Mouse (Mus musculus) neural tube, embryonic 11.5 days (tissue): ENCODE data around the gene Prkn. TPM values are rescaled to one million over a fixed set of nuclear protein-coding genes. Genes with fewer than 3 reads are reported as not detected.
A peak's percentile ranks its signal among the peaks of the same experiment; 100 is the strongest.

Source experiments
- ATAC-seq: fragments of 200-750 bp; cut with Nextera tagmentation; 2 replicates; pipeline ENCODE4 v1.8.0; 2017; ENCODE audit warnings: moderate number of reproducible peaks, mild to moderate bottlenecking, moderate TSS enrichment, moderate library complexity; ENCODE audit not compliant: insufficient read depth, low FRiP score, low TSS enrichment
- DNase-seq: peaks from one replicate; pipeline ENCODE4 v3.0.0-alpha.2; 2015; ENCODE audit warnings: low spot score
- H3K27ac ChIP-seq: fragments of 300-500 bp; sonication (generic); 2 replicates; pipeline ENCODE4 v1.5.1; 2014; ENCODE audit warnings: low read depth, mild to moderate bottlenecking, low read length
- H3K27me3 ChIP-seq: fragments of 300-500 bp; sonication (generic); 2 replicates; pipeline ENCODE4 v1.6.1; 2014; ENCODE audit warnings: mild to moderate bottlenecking, low read length, mixed read lengths; ENCODE audit not compliant: control insufficient read depth, insufficient read depth
- H3K36me3 ChIP-seq: fragments of 300-500 bp; sonication (generic); 2 replicates; pipeline ENCODE4 v1.6.1; 2014; ENCODE audit warnings: mild to moderate bottlenecking, low read length, moderate library complexity, mixed read lengths; ENCODE audit not compliant: control insufficient read depth, insufficient read depth
- H3K4me1 ChIP-seq: fragments of 300-500 bp; sonication (generic); 2 replicates; pipeline ENCODE4 v1.6.1; 2014; ENCODE audit warnings: low read length, mixed read lengths; ENCODE audit not compliant: control insufficient read depth, insufficient read depth
- H3K4me2 ChIP-seq: fragments of 300-500 bp; sonication (generic); 2 replicates; pipeline ENCODE4 v1.6.1; 2014; ENCODE audit warnings: low read depth, mild to moderate bottlenecking, moderate library complexity
- H3K4me3 ChIP-seq: fragments of 300-500 bp; sonication (generic); 2 replicates; pipeline ENCODE4 v1.5.1; 2014; ENCODE audit warnings: low read depth, low read length
- H3K9ac ChIP-seq: fragments of 300-500 bp; sonication (generic); 2 replicates; pipeline ENCODE4 v1.6.1; 2014; ENCODE audit warnings: mild to moderate bottlenecking, low read length
- H3K9me3 ChIP-seq: fragments of 300-500 bp; sonication (generic); 2 replicates; pipeline ENCODE4 v1.6.1; 2016; ENCODE audit warnings: low read length; ENCODE audit not compliant: control insufficient read depth
- WGBS: fragments of 180-500 bp; shearing (Covaris S2); extraction: QIAGEN DNeasy Blood & Tissue Kit; methylation state at CpG from one replicate; pipeline ENCODE4 v1.1.7; 2014; 5-methylcytosine and 5-hydroxymethylcytosine counted together
- polyA plus RNA-seq: library from polyadenylated mRNA; unstranded; fragments of >200 nt; fragmentation: Nextera tagmentation; extraction: Ambion mirVana; gene quantifications from 2 replicates; pipeline ENCODE4 v1.2.1, GENCODE M21; 2014

The Prkn gene
- polyA plus RNA-seq, 1 experiment from 2014 or later = 1.4 TPM

- 84% methylated on average over 3 of the region's 3 CpGs for WGBS
- H3K27ac ChIP-seq = no peak overlapping the region
- H3K4me2 ChIP-seq = no peak overlapping the region
- DNase-seq (no peak), ATAC-seq (no peak)
- H3K27me3 ChIP-seq = no peaks in the 10 kb centered on the region
- H3K4me3 ChIP-seq = no peak overlapping the region
- H3K9ac ChIP-seq = no peak overlapping the region
- H3K4me1 ChIP-seq = no peaks in the 10 kb centered on the region
- H3K36me3 ChIP-seq = no peaks in the 10 kb centered on the region
- no peaks in the 10 kb centered on the region for H3K9me3 ChIP-seq
Measured at GRCm38 (mm10) chr17:11947436-11947835, 1107.3 kb downstream of the Prkn start.

GRCm38 (mm10) chr17:11949551-11950197 lies 1109.5 kb downstream of the Prkn start:
- WGBS = 69% methylated on average over 10 of the region's 10 CpGs
- H3K27me3 ChIP-seq = no peaks in the 10 kb centered on the region
- H3K4me1 ChIP-seq = no peaks in the 10 kb centered on the region
- ATAC-seq (no peak), DNase-seq (no peak)
- no peak overlapping the region for H3K9ac ChIP-seq
- H3K4me3 ChIP-seq = no peak overlapping the region
- H3K36me3 ChIP-seq = no peaks in the 10 kb centered on the region
- no peaks in the 10 kb centered on the region for H3K9me3 ChIP-seq
- no peak overlapping the region for H3K27ac ChIP-seq
- H3K4me2 ChIP-seq = no peak overlapping the region

GRCm38 (mm10) chr17:11950198-11950594 lies 1110.0 kb downstream of the Prkn start:
- H3K4me1 ChIP-seq = no peaks in the 10 kb centered on the region
- ATAC-seq = no peak
- no peaks in the 10 kb centered on the region for H3K27me3 ChIP-seq
- no peak overlapping the region for H3K4me3 ChIP-seq
- no peaks in the 10 kb centered on the region for H3K36me3 ChIP-seq
- H3K4me2 ChIP-seq = no peak overlapping the region
- DNase-seq = no peak
- H3K9me3 ChIP-seq = no peaks in the 10 kb centered on the region
- H3K9ac ChIP-seq = no peak overlapping the region
- 75% methylated on average over 8 of the region's 8 CpGs for WGBS
- H3K27ac ChIP-seq = no peak overlapping the region

- no peaks in the 10 kb centered on the region for H3K9me3 ChIP-seq
- no peak overlapping the region for H3K9ac ChIP-seq
- no peaks in the 10 kb centered on the region for H3K27me3 ChIP-seq
- 85% methylated on average over 6 of the region's 6 CpGs for WGBS
- H3K4me1 ChIP-seq = no peaks in the 10 kb centered on the region; the same call in 1 of the 2 replicates
- DNase-seq (no peak), ATAC-seq (no peak)
- no peak overlapping the region for H3K4me2 ChIP-seq
- no peak overlapping the region for H3K27ac ChIP-seq
- no peak overlapping the region for H3K4me3 ChIP-seq
- H3K36me3 ChIP-seq = no peaks in the 10 kb centered on the region
Measured at GRCm38 (mm10) chr17:11955317-11955716, 1115.1 kb downstream of the Prkn start.

GRCm38 (mm10) chr17:11960492-11960891 lies 1120.3 kb downstream of the Prkn start:
- WGBS = 92% methylated on average over 8 of the region's 8 CpGs
- H3K36me3 ChIP-seq = no peaks in the 10 kb centered on the region
- DNase-seq = no peak
- H3K27ac ChIP-seq = no peak overlapping the region
- H3K27me3 ChIP-seq = no peaks in the 10 kb centered on the region
- H3K4me2 ChIP-seq = no peak overlapping the region
- ATAC-seq = no peak
- no peak overlapping the region for H3K4me3 ChIP-seq
- no peak overlapping the region for H3K9ac ChIP-seq
- peaks cover 3% of the 10 kb centered on the region; the same call in 1 of the 2 replicates for H3K4me1 ChIP-seq
- no peaks in the 10 kb centered on the region for H3K9me3 ChIP-seq

GRCm38 (mm10) chr17:11962808-11963207 lies 1122.6 kb downstream of the Prkn start:
- ATAC-seq = no peak
- WGBS = 19% methylated on average over 11 of the region's 11 CpGs
- Histone ChIP-seq H3K36me3 (no peaks in the 10 kb centered on the region), H3K4me3 (no peak overlapping the region), H3K27me3 (no peaks in the 10 kb centered on the region), H3K4me1 (0 out of 2 replicates have a peak, but pooled peaks cover 3% of the 10 kb centered on the region), H3K27ac (no peak overlapping the region), H3K4me2 (0 out of 2 replicates have a peak overlapping the region, but pooled peaks have one; percentile 2), H3K9ac (no peak overlapping the region), H3K9me3 (no peaks in the 10 kb centered on the region)
- DNase-seq = peak; percentile 56

- no peak overlapping the region for H3K4me2 ChIP-seq
- H3K9me3 ChIP-seq = no peaks in the 10 kb centered on the region
- no peak for DNase-seq
- no peak overlapping the region for H3K9ac ChIP-seq
- WGBS = 88% methylated on average over 1 of the region's 1 CpGs
- ATAC-seq = no peak
- H3K27ac ChIP-seq = no peak overlapping the region
- H3K27me3 ChIP-seq = no peaks in the 10 kb centered on the region
- H3K4me1 ChIP-seq = no peaks in the 10 kb centered on the region
- no peaks in the 10 kb centered on the region for H3K36me3 ChIP-seq
- H3K4me3 ChIP-seq = no peak overlapping the region
Measured at GRCm38 (mm10) chr17:11970160-11970559, 1130.0 kb downstream of the Prkn start.

GRCm38 (mm10) chr17:11972550-11972949 lies 1132.4 kb downstream of the Prkn start:
- H3K27ac ChIP-seq = no peak overlapping the region
- no peak overlapping the region for H3K4me3 ChIP-seq
- ATAC-seq = no peak
- H3K4me1 ChIP-seq = peaks cover 3% of the 10 kb centered on the region
- no peaks in the 10 kb centered on the region for H3K9me3 ChIP-seq
- 14% methylated on average over 9 of the region's 9 CpGs for WGBS
- no peaks in the 10 kb centered on the region for H3K27me3 ChIP-seq
- no peak overlapping the region for H3K4me2 ChIP-seq
- DNase-seq = peak; percentile 35
- H3K9ac ChIP-seq = no peak overlapping the region
- no peaks in the 10 kb centered on the region for H3K36me3 ChIP-seq

GRCm38 (mm10) chr17:11972969-11973787 lies 1133.0 kb downstream of the Prkn start:
- no peak for ATAC-seq
- H3K27ac ChIP-seq = no peak overlapping the region
- H3K4me2 ChIP-seq = no peak overlapping the region
- no peaks in the 10 kb centered on the region for H3K27me3 ChIP-seq
- no peaks in the 10 kb centered on the region for H3K36me3 ChIP-seq
- H3K9ac ChIP-seq = no peak overlapping the region
- DNase-seq = no peak
- no peaks in the 10 kb centered on the region for H3K9me3 ChIP-seq
- H3K4me3 ChIP-seq = no peak overlapping the region
- H3K4me1 ChIP-seq = peaks cover 6% of the 10 kb centered on the region
- 45% methylated on average over 13 of the region's 13 CpGs for WGBS
